Mouse (Mus musculus) spleen, postnatal 36 days (tissue): ENCODE measurements around the gene Eml2.
A peak's percentile ranks its signal among the peaks of the same experiment; 100 is the strongest.

Experiments
- DNase-seq, 2 experiments: peaks; one replicate each; pipeline ENCODE4 v3.0.0; 2022; ENCODE audit warnings: low spot score in 2 of 2, mixed read lengths in 1 of 2

Gene Eml2

GRCm38 (mm10) chr7:19229404-19229803, 53.2 kb downstream of the Eml2 start:
- no peak for DNase-seq

DNA sequence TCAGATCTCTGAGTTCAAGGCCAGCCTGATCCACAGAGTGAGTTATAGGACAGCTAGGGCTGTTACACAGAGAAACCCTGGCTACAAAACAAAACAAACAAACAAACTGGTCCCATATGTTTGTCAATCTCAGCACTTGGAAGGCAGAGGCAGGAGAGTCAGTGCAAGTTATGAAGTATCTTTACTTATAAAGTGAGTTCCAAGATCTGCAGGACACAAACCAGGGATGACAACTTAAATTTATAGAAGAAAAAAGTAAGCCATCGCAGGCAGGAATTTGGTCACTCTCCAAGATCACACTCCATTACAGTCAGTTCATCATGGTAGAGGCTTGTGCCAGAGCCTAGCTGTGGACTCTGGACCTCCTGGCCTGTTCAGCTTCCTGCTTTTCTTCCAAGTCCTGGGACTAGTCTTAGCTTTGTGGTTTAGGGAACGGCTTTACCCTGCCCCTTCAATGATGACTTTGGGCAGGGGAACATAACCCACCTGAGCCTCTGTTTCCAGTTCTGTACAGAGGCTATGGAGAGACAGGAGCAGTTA, 53.9 kb downstream of the Eml2 start:
- DNase-seq: no peak

DNA sequence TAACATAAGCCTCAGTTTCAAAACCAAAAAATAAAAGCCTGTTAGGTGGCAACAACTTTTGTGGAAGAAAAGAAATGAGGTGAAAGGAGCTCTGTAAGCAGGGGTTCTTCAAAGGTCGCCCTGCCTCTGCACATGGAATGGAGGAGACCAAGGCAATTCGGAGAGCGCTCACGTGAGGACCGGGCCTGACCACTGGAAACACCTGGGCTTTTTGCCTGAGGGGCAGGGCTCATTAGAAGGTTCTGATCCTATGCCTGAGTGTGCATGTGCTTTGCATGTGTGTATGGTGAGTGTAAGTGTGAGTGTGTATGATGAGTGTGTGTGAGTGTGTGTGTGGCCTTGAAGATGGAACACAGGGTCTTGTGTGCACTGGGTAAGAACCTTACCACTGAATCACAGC, 54.7 kb downstream of the Eml2 start:
- DNase-seq: no peak

DNA sequence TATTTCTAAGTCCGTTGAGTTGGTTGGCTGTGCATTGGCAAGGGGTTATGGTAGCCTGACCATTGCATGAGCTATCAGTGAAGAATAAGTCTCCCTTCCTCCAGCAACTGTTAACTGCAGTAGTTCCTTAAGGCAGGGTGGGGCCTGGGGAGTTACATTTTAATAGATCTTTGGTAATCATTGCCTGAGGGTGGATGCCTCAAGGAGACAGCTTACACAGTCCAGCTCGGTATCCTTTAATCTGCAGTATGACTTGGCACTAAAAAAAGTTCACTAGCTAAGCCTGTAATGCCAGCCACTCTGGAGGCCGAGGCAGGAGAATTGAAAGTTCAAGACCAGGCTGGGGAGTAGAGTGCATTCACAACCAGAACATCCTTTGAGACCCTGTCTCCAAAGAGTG, 55.6 kb downstream of the Eml2 start:
- DNase-seq: no peak

DNA sequence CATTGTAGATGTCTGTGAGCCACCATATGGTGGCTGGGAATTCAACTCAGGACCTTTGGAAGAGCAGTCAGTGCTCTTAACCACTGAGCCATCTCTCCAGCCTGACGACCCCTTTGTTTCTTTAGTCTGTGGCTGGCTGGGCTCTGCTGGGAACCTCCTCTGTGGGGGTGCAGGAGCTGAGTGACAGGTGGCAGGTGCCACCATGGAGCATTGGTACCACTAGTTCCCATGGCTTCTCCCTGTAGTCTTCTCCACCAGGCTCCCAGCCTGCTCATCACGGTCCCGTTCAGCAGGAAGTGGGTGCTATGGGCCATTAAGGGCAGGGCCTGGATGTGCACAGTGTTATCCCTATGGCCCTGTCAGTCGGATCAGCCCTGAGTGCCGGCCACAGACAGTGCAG, 58.4 kb downstream of the Eml2 start:
- DNase-seq: no peak

- DNase-seq: no peak
Observed at GRCm38 (mm10) chr7:19235092-19235671, 59.0 kb downstream of the Eml2 start.

DNA sequence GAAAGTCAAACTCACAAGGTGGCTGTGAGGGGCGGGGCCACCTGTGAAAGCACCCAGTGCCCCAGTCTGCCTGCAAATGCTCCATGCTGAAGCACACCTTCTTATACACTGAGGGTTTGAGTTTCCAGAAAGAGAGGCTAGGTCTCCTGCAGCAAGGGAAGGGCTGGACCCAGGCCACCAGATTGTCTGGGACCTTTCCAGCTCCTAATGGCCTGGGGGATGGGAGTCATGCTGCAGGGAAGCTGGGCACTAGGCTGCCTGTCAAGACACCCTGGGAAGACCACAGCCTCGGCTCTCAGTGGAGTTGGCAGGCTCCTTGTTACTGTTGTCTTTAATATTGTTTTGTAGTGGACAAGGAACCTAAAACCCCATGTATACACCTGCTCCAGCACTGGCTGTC, 60.2 kb downstream of the Eml2 start:
- no peak for DNase-seq

DNA sequence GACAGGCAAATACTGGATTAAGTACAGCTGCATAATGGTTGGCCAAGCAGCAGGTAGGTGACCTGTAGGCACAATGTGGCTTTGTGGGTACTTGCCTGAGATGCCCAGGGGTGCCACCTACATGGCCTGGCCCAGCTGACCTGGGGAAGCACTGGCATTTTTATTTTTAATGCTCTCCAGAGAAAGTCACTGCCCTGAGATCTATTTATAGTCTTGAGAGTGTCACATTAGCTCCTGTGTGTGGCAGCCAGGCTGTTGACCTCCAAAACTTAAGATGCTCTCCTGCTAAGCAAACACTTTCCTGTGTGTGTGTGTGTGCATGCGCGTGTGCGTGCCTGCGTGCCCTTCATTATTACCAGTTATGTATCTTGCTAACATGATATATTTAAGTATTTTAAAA, 62.1 kb downstream of the Eml2 start:
- no peak for DNase-seq

DNA sequence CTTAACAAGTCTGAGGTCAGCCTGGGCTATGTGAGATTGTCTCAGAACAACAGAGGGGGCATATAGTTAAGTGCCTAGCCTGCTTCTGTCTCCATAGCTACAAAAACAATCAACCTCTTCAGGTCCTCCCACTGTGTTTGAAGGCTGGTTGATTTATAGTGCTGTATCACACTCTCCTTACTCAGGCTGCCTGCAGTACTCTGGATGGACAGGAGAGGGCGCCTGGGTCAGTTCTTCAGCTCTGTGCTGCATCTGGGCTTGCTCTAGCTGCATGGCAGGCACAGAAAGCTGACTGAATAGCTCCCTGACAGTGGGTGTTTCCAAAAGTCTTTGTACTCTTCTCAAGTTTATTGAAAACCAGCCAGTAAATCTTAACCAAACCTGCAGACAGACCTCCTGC, 63.2 kb downstream of the Eml2 start:
- peak; percentile 78 to 85 for DNase-seq

DNA sequence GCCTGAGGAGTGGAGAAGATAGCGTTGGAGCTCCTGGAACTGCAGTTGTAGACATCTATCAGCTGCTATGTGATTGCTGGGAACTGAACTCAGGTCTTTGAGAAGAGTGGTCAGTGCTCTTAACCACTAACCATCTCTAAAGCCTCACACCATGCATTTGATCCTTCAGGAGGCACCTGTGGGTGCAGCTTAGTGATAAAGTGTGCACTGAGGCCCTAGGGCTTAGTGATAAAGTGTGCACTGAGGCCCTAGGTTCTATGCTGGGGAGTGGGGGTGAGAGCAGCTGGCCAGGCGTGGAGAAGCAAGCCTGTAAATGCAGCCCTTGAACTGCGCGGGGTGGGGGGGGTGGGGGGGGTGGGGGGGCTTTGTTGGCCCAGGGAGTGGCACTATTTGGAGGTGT, 63.8 kb downstream of the Eml2 start:
- DNase-seq: no peak

DNA sequence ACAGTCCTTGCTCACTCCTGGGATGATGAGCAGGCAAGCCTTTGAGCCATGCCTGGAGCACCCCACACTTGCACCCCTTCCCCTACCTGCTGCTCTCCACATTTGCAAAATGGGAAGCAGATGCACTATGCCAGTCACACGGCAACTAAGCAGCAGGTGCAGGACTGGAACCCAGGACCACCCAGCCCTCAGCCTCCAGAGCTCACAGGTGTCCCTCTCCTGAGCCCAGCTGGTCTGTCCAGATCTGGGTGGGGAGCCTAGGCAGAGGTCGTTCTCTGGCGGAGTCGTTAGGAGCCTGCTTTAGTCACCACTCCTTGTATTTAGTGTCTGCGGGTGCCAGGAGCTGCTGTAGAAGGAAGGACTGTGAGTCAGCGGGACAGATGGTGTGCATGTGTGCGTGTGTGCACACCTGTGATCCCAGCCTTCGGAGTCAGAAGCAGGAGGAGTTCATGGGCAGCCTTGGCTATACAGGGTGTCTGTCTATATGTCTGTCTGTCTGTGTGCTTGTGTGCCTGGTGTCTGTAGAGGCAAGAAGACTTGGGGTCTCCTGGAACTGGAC, 64.8 kb downstream of the Eml2 start:
- DNase-seq: no peak

DNA sequence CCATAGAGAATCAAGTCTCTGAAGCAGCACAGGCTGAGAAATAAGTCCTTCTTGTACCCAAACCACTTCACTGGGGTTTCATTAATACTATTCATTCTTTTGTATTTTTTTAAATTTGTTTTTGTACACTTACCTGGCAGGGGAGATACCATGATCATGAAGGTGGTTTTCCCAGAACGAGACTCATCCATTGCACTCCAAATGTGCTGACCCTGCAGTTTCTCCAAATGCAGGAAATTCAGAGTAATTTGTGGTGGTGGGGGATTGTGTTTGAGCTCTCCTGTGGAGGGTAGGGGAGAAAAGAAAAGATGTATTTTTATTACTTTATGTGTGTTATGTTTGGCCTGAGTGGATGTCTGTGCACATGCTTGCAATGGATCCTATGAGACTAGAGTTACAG, 65.8 kb downstream of the Eml2 start:
- no peak for DNase-seq

GRCm38 (mm10) chr7:19243858-19244257, 67.6 kb downstream of the Eml2 start:
- no peak for DNase-seq

DNA sequence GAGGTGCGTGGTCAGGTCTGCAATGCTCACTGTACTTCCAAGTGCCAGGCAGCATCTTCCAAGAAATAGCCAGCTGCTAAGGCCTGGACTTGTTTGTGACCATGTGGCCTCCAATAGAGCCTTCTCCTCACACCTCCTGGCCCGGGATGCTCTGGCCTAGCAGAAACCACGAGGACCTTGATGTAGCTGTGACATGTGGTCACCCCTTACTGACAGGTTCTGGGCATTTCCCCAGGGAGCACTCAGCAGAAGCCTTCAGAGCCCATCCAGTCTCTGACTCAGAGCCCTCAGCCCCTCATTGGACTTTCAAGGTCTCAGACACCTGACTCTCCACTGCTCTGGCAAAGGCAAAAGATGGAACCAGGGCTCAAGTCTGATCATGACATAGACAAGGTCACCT, 68.9 kb downstream of the Eml2 start:
- no peak for DNase-seq

- no peak for DNase-seq
Observed at GRCm38 (mm10) chr7:19246855-19247254, 70.6 kb downstream of the Eml2 start.

GRCm38 (mm10) chr7:19247511-19247910, 71.3 kb downstream of the Eml2 start:
- no peak for DNase-seq

DNA sequence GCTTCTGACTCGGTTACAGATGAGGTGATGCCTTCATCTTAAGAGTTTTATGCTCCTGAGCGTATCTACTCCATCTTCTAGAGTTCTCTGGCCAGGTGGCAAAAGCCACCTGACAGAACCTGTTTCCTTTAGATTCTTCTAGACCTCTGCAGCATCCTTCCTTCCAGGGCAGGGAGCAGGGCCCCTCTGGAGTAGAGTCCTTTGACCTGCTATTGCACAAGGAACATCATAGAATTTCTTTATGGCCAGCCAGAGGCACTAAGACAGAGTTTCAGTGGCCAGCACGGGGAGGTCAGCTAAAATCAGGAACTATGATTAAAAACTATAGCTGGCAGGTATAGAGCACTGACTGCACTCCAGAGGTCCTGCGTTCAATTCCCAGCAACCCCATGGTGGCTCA, 75.9 kb downstream of the Eml2 start:
- DNase-seq: no peak

DNA sequence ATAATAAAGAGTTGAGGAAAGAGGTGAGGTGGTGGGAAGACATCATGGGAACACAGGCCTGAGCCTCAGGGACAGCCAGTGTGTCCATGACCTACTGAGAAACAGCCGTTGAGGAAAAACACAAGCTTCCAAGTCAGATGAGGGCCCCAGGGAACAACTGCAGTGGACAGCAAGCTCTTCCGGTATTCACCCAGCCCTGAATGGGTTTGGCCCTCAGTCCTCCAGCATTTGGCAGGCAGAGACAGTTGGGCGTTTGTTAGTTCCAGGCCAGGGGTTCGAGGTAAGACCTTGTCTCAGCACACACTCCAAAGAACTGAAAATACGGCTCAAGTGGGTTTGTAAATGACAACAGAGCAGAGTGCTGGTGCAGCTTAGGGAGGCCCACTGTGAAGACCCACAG, 77.2 kb downstream of the Eml2 start:
- no peak for DNase-seq

DNA sequence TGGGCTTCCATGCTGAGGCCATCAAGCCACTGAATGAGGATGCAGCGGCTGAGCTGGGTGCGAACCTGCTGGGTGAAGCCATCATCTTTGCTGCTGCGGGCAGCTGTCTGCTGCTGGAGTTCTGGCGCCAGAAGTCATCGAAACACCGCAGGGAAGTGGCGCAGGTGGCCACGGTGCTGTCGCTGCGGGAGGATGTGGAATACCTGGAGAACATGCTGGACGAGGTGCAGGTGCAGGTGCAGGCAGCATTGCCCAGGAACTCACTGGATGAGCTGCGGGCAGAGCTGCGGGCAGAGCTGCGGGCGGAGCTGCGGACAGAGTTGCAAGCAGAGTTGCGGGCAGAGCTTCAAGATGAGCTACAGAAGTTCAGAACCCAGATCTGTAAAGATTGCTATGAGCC, 79.2 kb downstream of the Eml2 start:
- no peak for DNase-seq
